Mouse (Mus musculus) liver, adult 2 months (tissue): ENCODE measurements around the gene Tef.

Source experiments
- CTCF ChIP-seq: fragments of 200-500 bp; IDR thresholded peaks from 2 replicates; pipeline ENCODE4 v1.5.1; 2011; ENCODE audit warnings: low read depth, low read length, control low read depth
- POLR2A ChIP-seq: fragments of 200-500 bp; IDR thresholded peaks from 2 replicates; pipeline ENCODE4 v1.6.1; 2011; ENCODE audit warnings: low read length, control low read depth; ENCODE audit not compliant: insufficient read depth; ENCODE audit errors: extremely low read depth

DNA sequence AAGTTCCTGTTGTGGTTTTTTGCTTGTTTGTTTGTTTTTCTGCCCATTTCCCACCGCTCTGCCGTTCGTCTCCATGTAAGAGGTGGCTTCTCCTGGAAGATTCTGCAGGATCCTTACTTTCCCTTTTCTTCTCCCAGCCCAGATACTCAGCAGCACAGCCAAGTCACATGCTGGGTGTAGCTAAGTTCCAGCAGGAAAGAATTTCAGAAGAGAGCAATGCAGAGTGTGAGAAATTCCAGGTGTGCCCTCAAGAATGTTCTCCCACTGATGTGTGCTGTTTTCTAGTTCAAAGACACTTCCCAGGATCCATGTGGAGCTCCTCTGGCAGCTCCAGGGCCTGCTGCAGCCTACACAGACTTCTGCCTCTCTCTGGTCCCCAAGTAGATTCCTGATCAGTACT, 2.7 kb downstream of the Tef start:
- no peak for TF ChIP-seq CTCF
- no peak for TF ChIP-seq POLR2A
